Mouse (Mus musculus) right cerebral cortex, postnatal 14 days (tissue): ENCODE results near the gene Hmga1b.
"Not testable (repeated sequence)": the region's sequence is repeated elsewhere in the genome, so short reads cannot be mapped to it uniquely, and the experiment has no call there.

Source experiments
- DNase-seq: peaks from one replicate; pipeline ENCODE4 v3.0.0; 2022

Hmga1b gene

DNA sequence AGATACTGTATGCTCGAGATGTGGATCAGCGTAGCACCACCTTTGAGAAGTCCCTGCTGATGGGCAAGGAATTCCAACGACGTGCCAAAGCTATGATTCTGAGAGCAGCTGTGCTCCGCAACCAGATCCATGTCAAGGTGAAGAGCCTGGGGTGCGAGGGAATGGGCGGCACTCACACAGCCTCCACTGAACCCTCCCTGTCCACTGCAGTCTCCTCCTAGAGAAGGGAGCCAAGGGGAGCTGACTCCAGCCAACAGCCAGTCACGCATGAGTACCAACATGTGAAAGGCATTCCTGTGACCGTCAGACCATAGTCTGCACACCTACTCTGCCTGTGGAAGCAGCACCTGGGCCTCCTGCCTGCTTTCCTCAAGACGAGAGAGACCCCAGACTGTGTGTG, 25.9 kb downstream of the Hmga1b start:
- not testable (repeated sequence) for DNase-seq

DNA sequence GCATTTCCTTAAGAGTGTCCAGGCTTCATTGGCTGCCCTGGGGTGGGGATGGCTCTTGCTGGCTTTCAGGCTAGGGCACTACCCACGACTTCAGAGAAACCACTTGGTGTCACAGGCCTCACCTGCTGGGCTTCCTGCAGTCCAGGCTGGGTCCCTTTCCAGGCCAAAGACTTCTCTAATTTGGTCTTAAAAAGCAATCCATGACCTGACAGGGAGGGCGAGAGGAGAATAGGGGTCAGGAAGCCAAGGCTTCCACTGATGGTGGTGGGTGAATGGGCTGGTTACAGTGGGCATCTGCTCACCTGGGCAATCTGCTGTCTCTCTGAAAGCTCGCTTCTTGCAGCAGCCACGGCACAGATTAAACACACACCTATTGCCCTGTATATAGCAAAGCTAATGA, 26.8 kb downstream of the Hmga1b start:
- DNase-seq: no peak

DNA sequence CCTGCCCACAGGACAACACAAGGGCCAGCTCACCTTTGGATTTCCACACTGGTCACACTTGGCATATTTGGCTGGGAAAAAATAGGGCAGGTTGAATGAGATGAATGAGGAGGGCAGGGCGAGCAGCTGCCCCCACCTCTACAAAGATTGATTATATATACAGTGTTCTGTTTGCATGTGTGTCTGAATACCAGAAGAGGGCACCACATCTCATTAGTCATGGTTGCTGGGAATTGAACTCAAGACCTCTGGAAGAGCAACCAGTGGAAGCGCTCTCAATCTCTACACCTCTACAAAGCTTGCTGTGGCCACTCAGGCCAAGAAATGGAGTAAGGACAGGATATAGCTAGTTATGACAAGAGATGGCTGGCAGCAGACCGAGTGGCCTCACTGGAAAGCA, 27.2 kb downstream of the Hmga1b start:
- no peak for DNase-seq

DNA sequence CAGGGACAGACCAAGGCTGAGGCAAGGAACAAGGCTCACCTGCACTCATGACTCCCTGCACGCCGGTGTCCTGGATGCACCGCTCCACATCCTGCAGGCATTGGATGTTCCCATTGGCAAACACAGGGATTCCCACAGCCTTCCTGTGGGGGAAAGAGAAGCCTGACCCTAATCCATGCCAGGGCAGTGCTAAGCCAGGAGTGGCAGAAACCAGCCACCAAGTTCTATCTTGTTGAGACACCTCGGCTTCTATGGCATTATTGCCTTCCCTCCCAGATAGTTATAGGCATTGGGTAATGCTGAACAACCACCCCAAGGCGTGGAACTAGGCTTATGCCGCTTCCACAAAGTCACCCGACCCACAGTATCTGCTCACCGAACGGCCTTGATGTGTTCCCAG, 30.1 kb downstream of the Hmga1b start:
- DNase-seq: no peak

DNA sequence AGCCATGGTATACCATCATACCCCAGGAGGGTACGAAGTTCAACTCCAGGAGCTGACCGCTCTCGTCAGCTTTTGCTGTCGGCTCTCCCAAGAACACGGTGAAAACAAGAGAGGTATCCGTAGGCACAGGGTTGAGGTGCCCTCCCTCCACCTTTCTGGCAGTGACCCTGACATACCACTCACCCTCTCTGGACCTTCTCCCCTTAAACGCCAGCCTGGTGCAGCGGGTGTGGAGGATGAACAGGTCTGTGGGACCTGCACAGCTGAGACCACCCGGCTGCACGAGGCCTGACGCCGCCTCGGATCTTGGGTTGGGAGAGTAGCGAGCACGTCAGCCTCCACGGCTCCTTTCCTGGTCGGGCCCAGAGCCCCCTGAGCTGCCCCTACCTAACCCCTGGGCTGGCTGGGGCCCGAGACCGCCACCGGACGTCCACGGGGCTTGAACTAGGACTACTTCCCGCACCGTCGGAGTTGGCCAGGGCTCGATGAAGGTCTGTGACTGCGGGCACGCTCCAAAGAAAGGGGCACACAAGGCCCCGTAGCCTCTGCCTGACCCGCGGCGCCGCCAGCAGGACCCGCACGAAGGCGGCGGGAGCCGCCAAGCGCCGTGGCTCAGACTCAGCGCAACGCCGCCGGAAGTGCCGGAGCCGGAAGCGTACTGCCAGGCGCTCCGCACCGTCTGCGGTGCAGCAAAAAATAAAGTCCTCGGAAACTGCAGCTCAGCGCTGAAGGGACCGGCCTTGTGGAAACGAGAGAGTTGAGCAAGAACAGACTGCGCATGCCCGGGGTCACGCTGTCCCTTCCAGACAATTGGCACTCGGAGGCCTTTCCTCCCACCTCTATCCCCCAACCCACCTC, 33.4 kb downstream of the Hmga1b start, which contains the start of gene Dus1l:
Gene Dus1l (minus strand): TSS at position 648 of the 858 bp plus-strand sequence.
- DNase-seq: peak; percentile 95

DNA sequence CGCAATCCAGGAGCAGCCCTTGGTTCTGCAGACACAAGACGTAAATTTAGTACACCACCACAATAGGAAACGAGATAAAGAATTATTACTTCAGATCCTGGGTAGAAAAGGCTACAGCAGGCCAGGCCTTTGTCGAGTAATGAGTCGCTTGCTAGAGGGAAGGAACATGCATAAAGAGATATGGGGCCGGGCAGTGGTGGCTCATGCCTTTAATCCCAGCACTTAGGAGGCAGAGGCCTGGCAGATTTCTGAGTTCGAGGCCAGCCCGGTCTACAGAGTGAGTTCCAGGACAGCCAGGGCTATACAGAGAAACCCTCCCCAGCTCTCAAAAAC, 34.0 kb downstream of the Hmga1b start:
- DNase-seq: no peak

DNA sequence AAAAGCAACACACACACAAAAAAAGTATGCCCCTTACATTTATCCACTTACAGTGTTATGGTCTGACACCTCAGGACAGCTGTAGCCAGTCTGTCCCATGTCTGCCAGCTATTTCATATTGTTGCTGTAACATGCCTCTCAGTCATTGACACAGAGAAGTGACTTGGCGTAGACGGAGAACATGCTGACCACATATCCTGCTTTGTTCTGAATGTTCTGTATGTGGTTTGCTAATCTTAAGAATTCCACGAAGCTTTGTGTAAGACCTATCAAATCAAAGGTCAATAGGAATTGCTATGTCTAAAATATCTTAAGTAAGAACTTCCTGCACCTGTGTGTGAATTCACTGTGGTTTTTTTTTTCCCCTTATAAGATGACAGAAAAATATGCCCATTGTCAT, 35.6 kb downstream of the Hmga1b start:
- no peak for DNase-seq

DNA sequence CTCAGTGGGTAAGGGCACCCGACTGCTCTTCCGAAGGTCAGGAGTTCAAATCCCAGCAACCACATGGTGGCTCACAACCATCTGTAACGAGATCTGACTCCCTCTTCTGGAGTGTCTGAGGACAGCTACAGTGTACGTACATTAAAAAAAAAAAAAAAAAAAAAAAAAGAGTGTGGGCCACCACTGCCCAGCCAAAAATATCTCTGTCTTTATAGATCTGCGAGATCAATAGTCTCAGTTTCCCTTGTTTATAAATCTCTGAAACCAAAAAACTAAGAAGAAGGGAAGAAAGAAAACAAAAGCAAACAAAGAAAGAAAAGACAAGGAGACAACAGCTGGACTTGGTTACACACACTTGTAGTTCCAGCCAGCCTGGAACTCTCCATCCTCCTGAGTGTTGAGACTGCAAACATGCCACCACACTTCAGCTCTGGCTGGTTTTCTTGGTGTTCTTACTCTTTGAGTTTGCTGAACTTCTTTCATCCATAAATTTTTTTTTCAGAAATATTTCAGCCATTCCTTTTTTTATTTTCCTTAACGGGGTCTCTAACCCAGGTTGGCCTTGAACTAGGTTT, 36.8 kb downstream of the Hmga1b start:
- DNase-seq: no peak

DNA sequence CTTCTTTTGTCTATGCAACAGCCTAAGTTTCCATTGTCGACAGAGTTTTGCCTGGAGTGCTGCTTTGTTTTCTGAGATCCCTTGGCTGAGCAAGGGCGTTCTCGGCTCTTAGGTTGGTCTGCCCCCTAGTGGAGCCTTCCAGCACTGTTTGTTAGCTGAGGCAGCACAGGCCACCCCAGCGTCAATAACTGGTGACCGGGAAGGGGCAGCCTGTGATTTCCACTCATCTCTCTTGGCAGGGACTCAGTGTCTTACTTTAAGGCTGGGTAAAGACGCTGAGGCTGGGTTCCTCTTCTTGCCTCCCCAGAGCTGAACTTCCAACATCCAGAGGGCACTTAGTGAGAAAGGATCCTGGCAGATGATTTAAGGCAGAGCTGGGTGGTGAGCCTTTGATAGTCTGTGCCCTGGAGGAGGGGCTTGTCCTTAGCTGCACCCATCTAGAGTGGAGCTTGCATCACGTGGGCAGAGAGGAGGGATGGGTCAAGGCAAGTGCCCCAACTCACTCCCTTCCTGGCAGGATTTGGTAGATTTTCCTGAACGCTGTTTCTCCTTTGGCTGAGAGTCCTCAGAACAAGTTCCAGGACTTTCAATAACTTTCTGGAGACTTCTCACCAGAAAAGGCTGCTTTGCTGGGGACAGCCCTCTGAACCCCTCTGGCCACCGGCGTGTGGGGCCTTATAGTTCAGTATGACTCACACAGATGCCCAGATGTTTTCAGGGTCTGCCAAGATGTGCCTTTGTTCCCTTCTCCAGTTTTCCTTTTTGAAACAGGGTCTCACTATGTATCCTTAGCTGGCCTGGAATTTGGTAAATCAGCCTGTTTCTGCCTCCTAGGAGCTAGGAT, 37.7 kb downstream of the Hmga1b start:
- peak; percentile 86 for DNase-seq

DNA sequence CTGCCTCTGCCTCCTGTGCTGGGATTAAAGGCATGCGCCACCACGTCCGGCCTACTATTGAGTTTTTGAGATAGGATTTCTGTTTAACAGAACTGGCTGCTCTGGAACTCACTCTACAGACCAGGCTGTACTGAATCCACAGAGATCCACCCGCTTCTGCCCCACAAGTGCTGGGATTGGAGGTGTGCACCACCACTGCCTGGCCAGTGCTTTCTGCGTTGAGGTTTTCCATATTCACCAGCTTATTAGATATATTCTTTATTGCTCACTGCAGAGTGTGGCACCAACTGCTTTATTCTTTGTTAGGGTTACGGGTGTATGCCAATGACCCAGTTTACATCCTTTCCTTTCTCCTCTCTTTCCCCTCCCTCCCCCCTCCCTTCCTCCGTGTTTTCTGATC, 41.7 kb downstream of the Hmga1b start:
- no peak for DNase-seq

DNA sequence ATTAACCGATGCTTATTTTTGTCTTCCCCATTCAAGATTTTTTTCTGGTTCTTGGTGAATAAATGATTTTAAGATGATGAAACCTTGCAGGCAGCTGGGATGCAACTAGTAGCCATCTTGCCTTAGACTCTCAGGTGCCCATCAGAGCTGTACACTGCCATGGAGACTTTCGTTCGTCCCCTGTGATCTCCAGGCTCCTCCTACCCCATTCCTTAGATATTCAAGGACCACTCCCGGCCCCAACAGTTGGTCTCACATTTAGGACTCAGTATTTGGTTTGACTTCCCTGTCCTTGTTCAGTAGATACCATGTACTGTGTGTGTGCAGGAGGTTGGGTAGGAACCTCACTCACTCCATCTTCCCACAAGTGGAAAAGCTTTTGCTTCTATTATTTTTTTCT, 42.2 kb downstream of the Hmga1b start:
- no peak for DNase-seq

DNA sequence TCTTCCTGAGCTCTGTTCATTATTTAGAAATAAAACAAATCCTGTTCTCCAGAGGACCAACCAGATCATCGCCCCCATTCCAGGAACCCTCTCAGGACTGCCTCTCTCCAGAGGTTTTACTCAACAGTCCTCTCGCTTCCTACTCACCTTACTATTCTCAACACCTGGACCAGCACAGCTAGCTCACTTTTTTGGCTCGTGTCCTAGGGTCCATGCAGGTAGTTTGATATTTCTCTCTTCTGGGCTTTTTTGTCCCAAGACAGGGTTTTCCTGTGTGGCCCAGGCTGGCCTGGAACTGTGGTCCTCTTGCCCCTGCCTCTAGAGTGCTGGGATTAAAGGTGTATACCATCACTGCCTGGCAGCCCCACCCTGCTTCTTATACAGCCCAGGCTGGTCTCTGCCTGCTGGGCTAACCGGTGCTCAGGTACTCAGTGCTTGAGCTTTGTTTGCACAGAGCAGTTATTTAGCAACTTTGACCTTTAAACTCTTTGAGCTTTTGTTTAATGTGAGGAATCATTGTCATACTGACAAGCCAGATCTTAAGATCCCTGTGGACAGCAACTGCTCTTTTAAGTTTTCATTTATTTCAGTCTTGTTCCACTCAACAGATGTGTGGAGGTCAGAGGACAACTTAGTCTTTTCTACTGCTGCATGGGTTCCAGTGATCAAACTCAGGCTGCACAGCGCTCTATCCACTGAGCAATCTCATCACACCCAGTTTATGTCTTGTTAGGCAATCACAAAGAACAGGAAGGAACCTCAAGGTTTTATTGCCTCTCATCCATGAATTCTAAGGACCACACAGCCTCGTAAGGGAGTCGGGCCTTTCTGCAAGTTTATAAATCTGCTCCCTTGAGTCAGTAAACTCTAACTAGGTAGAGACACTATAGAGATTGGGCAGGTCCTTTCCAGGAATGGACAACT, 43.0 kb downstream of the Hmga1b start:
- DNase-seq: no peak

DNA sequence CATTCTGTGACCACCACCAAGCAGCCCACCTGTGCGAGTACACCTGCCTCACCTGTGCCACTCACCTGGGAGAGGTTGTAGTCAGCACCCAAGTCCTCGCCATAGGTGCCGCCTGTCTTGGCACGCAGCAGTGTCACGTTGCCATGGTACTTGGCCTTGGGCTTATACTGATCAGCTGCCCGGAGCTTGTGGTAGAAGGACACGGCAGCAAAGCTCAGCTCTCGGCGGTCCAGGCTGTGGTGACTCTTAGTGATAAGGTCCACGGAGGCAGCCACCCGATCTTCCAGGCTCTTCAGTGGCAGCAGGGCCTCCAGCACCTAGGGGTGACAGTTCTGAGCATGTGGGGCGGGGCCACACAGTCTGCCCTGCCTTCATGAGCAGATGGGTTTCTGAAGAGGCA, 45.4 kb downstream of the Hmga1b start:
- no peak for DNase-seq

DNA sequence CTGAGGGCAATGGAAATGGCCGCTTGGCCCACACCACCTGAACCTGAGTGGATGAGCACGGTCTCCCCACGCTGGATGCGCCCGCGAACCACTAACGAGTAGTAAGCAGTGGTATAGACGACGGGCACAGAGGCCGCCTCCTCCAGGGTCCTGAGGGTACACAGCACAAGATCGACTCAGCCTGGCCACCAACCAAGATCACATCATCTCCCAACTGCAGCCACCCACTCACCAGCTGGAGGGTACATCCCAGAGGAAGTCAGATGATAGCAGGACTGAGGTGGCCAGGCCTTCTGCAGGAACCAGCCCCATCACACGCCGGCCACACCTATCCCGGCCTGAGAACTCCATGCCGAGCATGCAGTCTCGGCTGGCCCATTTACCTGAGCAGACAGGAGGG, 49.5 kb downstream of the Hmga1b start:
- DNase-seq: no peak
